In the genomic region with DNA sequence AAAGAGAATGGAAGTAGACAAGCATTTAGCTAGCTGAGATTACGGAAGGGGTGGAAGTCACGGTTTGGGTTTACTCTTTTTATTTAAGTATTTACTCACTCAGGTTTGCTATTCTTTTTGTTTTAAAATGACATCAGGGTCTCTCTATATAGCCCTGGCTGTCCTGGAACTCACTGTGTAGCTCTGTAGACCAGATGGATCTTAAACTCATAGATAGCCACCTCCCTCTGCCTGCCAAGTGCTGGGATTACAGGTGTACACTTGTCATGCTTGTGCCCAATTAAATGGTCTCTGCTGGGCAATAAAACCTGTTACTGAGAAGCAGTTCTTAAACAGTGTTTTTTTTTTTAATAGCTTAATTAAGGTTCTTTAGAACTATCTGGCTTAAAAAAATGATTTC, we compare ENCODE assay signal across 8 mouse cellular contexts. TPM values are rescaled to one million over a fixed set of nuclear protein-coding genes. Genes with fewer than 3 reads are reported as not detected.
DNase-seq lines count a peak whose midpoint lies in the region; ATAC-seq and TF ChIP-seq lines count a peak whose summit lies in the region.

No protein-coding gene starts in this region.

- intact Hi-C loops in heart, adult 2 months (cut with DNase I), result loop anchor here (2.0 kb wide), 3 partner anchors 61 to 149 kb away; partner anchors contain the start of gene Slmap
- intact Hi-C loops in heart, postnatal 25 days (cut with DNase I), result loop anchor here (2.0 to 5.0 kb wide), 3 partner anchors 58 to 149 kb away; no protein-coding TSS in a partner anchor

- peak; percentile 53 for TF ChIP-seq CTCF in heart, adult 2 months (IDR thresholded peaks at IDR 0.05)

- H3K79me2 ChIP-seq in heart, adult 2 months (replicated peaks; ENCODE audit: control insufficient read depth, insufficient read depth, low read length), result no peaks in the 10 kb centered on the region

- TF ChIP-seq POLR2A in heart, adult 2 months (IDR thresholded peaks at IDR 0.05; ENCODE audit: insufficient read depth, low read depth, low read length), result no peak

- H3K36me3 ChIP-seq in heart, adult 2 months (ENCODE audit: control insufficient read depth, insufficient read depth, low read length), result peaks cover 22% of the 10 kb centered on the region
- H3K36me3 ChIP-seq in forebrain, embryonic 12.5 days (replicated peaks), result no peaks in the 10 kb centered on the region
- no peaks in the 10 kb centered on the region for H3K36me3 ChIP-seq in midbrain, embryonic 16.5 days (ENCODE audit: control insufficient read depth, insufficient read depth, low read length)

- 3% methylated on average over 2 of the region's 2 CpGs for WGBS in heart, adult 2 months
- WGBS in forebrain, embryonic 12.5 days, result 50% methylated on average over 2 of the region's 2 CpGs
- 25% methylated on average over 2 of the region's 2 CpGs for WGBS in midbrain, embryonic 16.5 days

- no peak for DNase-seq in heart, adult 2 months
- no peak for DNase-seq in heart, postnatal 25 days (ENCODE audit: low spot score)
- DNase-seq in MN1 (ENCODE audit: low spot score), result peak; percentile 42
- DNase-seq in kidney, postnatal 4 days, result peak; percentile 10 to 48
- DNase-seq in urinary bladder, postnatal 4 days (ENCODE audit: low spot score in 2 of 2), result no peak
- DNase-seq in Muller cell, postnatal 12 days (ENCODE audit: inconsistent ontology term), result no peak

- H3K4me1 ChIP-seq in heart, adult 2 months (ENCODE audit: control insufficient read depth, insufficient read depth, low read length), result peaks cover 9% of the 10 kb centered on the region
- H3K4me1 ChIP-seq in forebrain, embryonic 12.5 days, result peaks cover 16% of the 10 kb centered on the region
- H3K4me1 ChIP-seq in midbrain, embryonic 16.5 days (ENCODE audit: control insufficient read depth, insufficient read depth, low read length), result peaks cover 32% of the 10 kb centered on the region

- H3K9ac ChIP-seq in heart, adult 2 months (ENCODE audit: low read depth, low read length), result no peak overlapping the region
- H3K9ac ChIP-seq in forebrain, embryonic 12.5 days, result peak overlapping the region; percentile 92; the same call in 1 of the 2 replicates
- H3K9ac ChIP-seq in midbrain, embryonic 16.5 days (ENCODE audit: low read depth, low read length), result peak overlapping the region; percentile 55

- H3K4me2 ChIP-seq in forebrain, embryonic 12.5 days, result peak overlapping the region; percentile 78
- peak overlapping the region; percentile 80 for H3K4me2 ChIP-seq in midbrain, embryonic 16.5 days (ENCODE audit: low read length)

- H3K27ac ChIP-seq in heart, adult 2 months, result no peak overlapping the region
- no peak overlapping the region for H3K27ac ChIP-seq in forebrain, embryonic 12.5 days
- no peak overlapping the region for H3K27ac ChIP-seq in midbrain, embryonic 16.5 days (ENCODE audit: low read length)

- TF ChIP-seq EP300 in heart, adult 2 months (IDR thresholded peaks at IDR 0.05; ENCODE audit: insufficient read depth, low read depth, low read length), result no peak

- ATAC-seq in forebrain, embryonic 12.5 days (ENCODE audit: low FRiP score), result no peak
- ATAC-seq in midbrain, embryonic 16.5 days, result no peak

- H3K27me3 ChIP-seq in heart, adult 2 months (ENCODE audit: control insufficient read depth, insufficient read depth, low read length), result no peaks in the 10 kb centered on the region
- no peaks in the 10 kb centered on the region for H3K27me3 ChIP-seq in forebrain, embryonic 12.5 days
- H3K27me3 ChIP-seq in midbrain, embryonic 16.5 days (ENCODE audit: control insufficient read depth, insufficient read depth, low read depth, low read length), result no peaks in the 10 kb centered on the region

- H3K9me3 ChIP-seq in forebrain, embryonic 12.5 days, result no peaks in the 10 kb centered on the region
- no peaks in the 10 kb centered on the region for H3K9me3 ChIP-seq in midbrain, embryonic 16.5 days (replicated peaks; ENCODE audit: control insufficient read depth, low read length, poor library complexity, severe bottlenecking)

- peak overlapping the region; percentile 95 for H3K4me3 ChIP-seq in heart, adult 2 months
- peak overlapping the region; percentile 91 for H3K4me3 ChIP-seq in forebrain, embryonic 12.5 days (replicated peaks)
- H3K4me3 ChIP-seq in midbrain, embryonic 16.5 days (ENCODE audit: low read depth, low read length), result peak overlapping the region; percentile 92

RNA-seq across cellular contexts. Expression of gene Arf4, which starts 2.1 kb away (rescaled TPM):
- total RNA-seq in heart, adult 2 months (2021), result 10 to 100 TPM; 73.1 to 73.2 TPM
- polyA plus RNA-seq in heart, adult 2 months (2012; rRNA removed), result 55.7 and 62.2 TPM in 2 replicates
- total RNA-seq in heart, postnatal 25 days (2021), result 10 to 100 TPM; 72.4 to 77.6 TPM
- 560 and 584 TPM in 2 replicates for polyA plus RNA-seq in forebrain, embryonic 12.5 days (2016; fragmentation: Nextera tagmentation; extraction: Ambion mirVana)
- 505 and 541 TPM in 2 replicates for polyA plus RNA-seq in midbrain, embryonic 16.5 days (2015; fragmentation: Nextera tagmentation; extraction: Ambion mirVana)

RNA-seq across cellular contexts. Expression of gene Pde12, which starts 29.7 kb away (rescaled TPM):
- total RNA-seq in heart, adult 2 months (2021), result 1 to 10 TPM; 5.2 to 5.6 TPM
- polyA plus RNA-seq in heart, adult 2 months (2012; rRNA removed), result 2.1 and 3.4 TPM in 2 replicates
- 1 to 10 TPM; 4.5 to 4.6 TPM for total RNA-seq in heart, postnatal 25 days (2021)
- 12.9 TPM in 2 replicates for polyA plus RNA-seq in forebrain, embryonic 12.5 days (2016; fragmentation: Nextera tagmentation; extraction: Ambion mirVana)
- polyA plus RNA-seq in midbrain, embryonic 16.5 days (2015; fragmentation: Nextera tagmentation; extraction: Ambion mirVana), result 12.2 and 12.5 TPM in 2 replicates

RNA-seq across cellular contexts. Expression of gene Dnah12, which starts 53.1 kb away (rescaled TPM):
- under 1 TPM; 0.03 to 0.05 TPM for total RNA-seq in heart, adult 2 months (2021)
- 0.03 and 0.18 TPM in 2 replicates for polyA plus RNA-seq in heart, adult 2 months (2012; rRNA removed)
- total RNA-seq in heart, postnatal 25 days (2021), result under 1 TPM; 0.03 to 0.06 TPM
- polyA plus RNA-seq in forebrain, embryonic 12.5 days (2016; fragmentation: Nextera tagmentation; extraction: Ambion mirVana), result not detected in 2 replicates
- 0.11 and 0.19 TPM in 2 replicates for polyA plus RNA-seq in midbrain, embryonic 16.5 days (2015; fragmentation: Nextera tagmentation; extraction: Ambion mirVana)

Comparison
In these comparisons a context has a peak if more than half of its experiments do, and no peak if none do; other contexts are left out.
1. DNase-seq: peak in MN1 (single experiment) and kidney, postnatal 4 days (2 of 2); none in heart, adult 2 months (0 of 2), heart, postnatal 25 days (single experiment), urinary bladder, postnatal 4 days (0 of 2) and Muller cell, postnatal 12 days (single experiment).
2. Peak in every context shown above with its lines, with median percentiles within 50 percentile points of each other: H3K4me3 ChIP-seq.